Mouse (Mus musculus) hindbrain, embryonic 11.5 days (tissue): Measurements from ENCODE around the gene Kat2a. TPM values are rescaled to one million over a fixed set of nuclear protein-coding genes. Genes with fewer than 3 reads are reported as not detected.
A peak's percentile ranks its signal among the peaks of the same experiment; 100 is the strongest.

Experiments
- ATAC-seq: fragments of 200-750 bp; cut with Nextera tagmentation; 2 replicates; pipeline ENCODE4 v1.8.0; 2017; ENCODE audit warnings: mild to moderate bottlenecking, moderate TSS enrichment, moderate library complexity; ENCODE audit not compliant: low FRiP score
- DNase-seq: peaks from one replicate; pipeline ENCODE4 v3.0.0-alpha.2; 2015; ENCODE audit warnings: low spot score
- H3K27ac ChIP-seq: fragments of 300-500 bp; sonication (generic); 2 replicates; pipeline ENCODE4 v1.5.1; 2014; ENCODE audit warnings: mild to moderate bottlenecking, low read depth, low read length
- H3K27me3 ChIP-seq: fragments of 300-500 bp; sonication (generic); 2 replicates; pipeline ENCODE4 v1.6.1; 2014; ENCODE audit warnings: mild to moderate bottlenecking, low read length, moderate library complexity, mixed read lengths; ENCODE audit not compliant: control insufficient read depth, insufficient read depth
- H3K36me3 ChIP-seq: fragments of 300-500 bp; sonication (generic); 2 replicates; pipeline ENCODE4 v1.6.1; 2014; ENCODE audit warnings: mild to moderate bottlenecking, low read length, moderate library complexity, mixed read lengths; ENCODE audit not compliant: control insufficient read depth, insufficient read depth
- H3K4me1 ChIP-seq: fragments of 300-500 bp; sonication (generic); replicated peaks from 2 replicates; pipeline ENCODE4 v1.6.1; 2014; ENCODE audit warnings: low read length, mixed read lengths; ENCODE audit not compliant: control insufficient read depth, insufficient read depth
- H3K4me2 ChIP-seq: fragments of 300-500 bp; sonication (generic); replicated peaks from 2 replicates; pipeline ENCODE4 v1.6.1; 2014; ENCODE audit warnings: mild to moderate bottlenecking, low read depth, low read length
- H3K4me3 ChIP-seq: fragments of 300-500 bp; sonication (generic); 2 replicates; pipeline ENCODE4 v1.5.1; 2014; ENCODE audit warnings: low read depth, low read length
- H3K9ac ChIP-seq: fragments of 300-500 bp; sonication (generic); 2 replicates; pipeline ENCODE4 v1.6.1; 2014; ENCODE audit warnings: low read depth, low read length
- H3K9me3 ChIP-seq: fragments of 300-500 bp; sonication (generic); 2 replicates; pipeline ENCODE4 v1.6.1; 2016; ENCODE audit warnings: low read length; ENCODE audit not compliant: control insufficient read depth
- WGBS: fragments of 180-500 bp; shearing (Covaris S2); extraction: QIAGEN DNeasy Blood & Tissue Kit; methylation state at CpG from one replicate; pipeline ENCODE4 v1.1.7; 2014; 5-methylcytosine and 5-hydroxymethylcytosine counted together
- polyA plus RNA-seq: library from polyadenylated mRNA; unstranded; fragments of >200 nt; fragmentation: Nextera tagmentation; extraction: Ambion mirVana; gene quantifications from 2 replicates; pipeline ENCODE4 v1.2.1, GENCODE M21; 2014

Kat2a gene
- polyA plus RNA-seq, 1 experiment from 2014 or later: 47.2 TPM

GRCm38 (mm10) chr11:100738749-100739148 lies 26.5 kb upstream of the Kat2a start:
- peak; percentile 5 for DNase-seq
- Histone ChIP-seq H3K27me3 (no peaks in the 10 kb centered on the region), H3K4me1 (peaks cover 3% of the 10 kb centered on the region; the same call in 1 of the 2 replicates), H3K9me3 (no peaks in the 10 kb centered on the region), H3K9ac (peak overlapping the region; percentile 40), H3K36me3 (no peaks in the 10 kb centered on the region), H3K4me2 (peak overlapping the region; percentile 79), H3K27ac (no peak overlapping the region), H3K4me3 (peak overlapping the region; percentile 97)
- ATAC-seq: no peak
- WGBS: 19% methylated on average over 5 of the region's 5 CpGs

- H3K27ac ChIP-seq: 0 out of 2 replicates have a peak within 1 kb of the TSS, but pooled peaks have one; percentile 17
- H3K4me3 ChIP-seq: peak within 1 kb of the TSS; percentile 97
- peak within 1 kb of the TSS; percentile 97 for H3K9ac ChIP-seq
- peaks cover 3% of the 10 kb centered on the region; the same call in 1 of the 2 replicates for H3K4me1 ChIP-seq
- 0 out of 2 replicates have a peak, but pooled peaks cover under 1% of the 10 kb centered on the region for H3K36me3 ChIP-seq
- H3K4me2 ChIP-seq: peak within 1 kb of the TSS; percentile 79
- peak; percentile 98 for ATAC-seq
- H3K9me3 ChIP-seq: no peaks in the 10 kb centered on the region
- peak; percentile 98 for DNase-seq
- no peaks in the 10 kb centered on the region for H3K27me3 ChIP-seq
- WGBS: under 1% methylated on average over 38 of the region's 39 CpGs
These were observed 25.9 kb upstream of the Kat2a start, which contains the start of gene Rab5c for GRCm38 (mm10) chr11:100738066-100738604. TSS of gene Rab5c (minus strand) at chr11:100738215.

- DNase-seq (no peak), ATAC-seq (no peak)
- peak overlapping the region; percentile 97 for H3K9ac ChIP-seq
- H3K27ac ChIP-seq: no peak overlapping the region
- 0 out of 2 replicates have a peak, but pooled peaks cover 2% of the 10 kb centered on the region for H3K36me3 ChIP-seq
- no peaks in the 10 kb centered on the region for H3K27me3 ChIP-seq
- H3K4me2 ChIP-seq: peak overlapping the region; percentile 79
- no peaks in the 10 kb centered on the region for H3K9me3 ChIP-seq
- WGBS: 4% methylated on average over 13 of the region's 13 CpGs
- H3K4me1 ChIP-seq: peaks cover 3% of the 10 kb centered on the region; the same call in 1 of the 2 replicates
- peak overlapping the region; percentile 97 for H3K4me3 ChIP-seq
These were observed 25.0 kb upstream of the Kat2a start for GRCm38 (mm10) chr11:100737105-100737733.

GRCm38 (mm10) chr11:100736746-100737080 lies 24.4 kb upstream of the Kat2a start:
- no peak overlapping the region for H3K4me3 ChIP-seq
- WGBS: 87% methylated on average over 4 of the region's 4 CpGs
- no peaks in the 10 kb centered on the region for H3K27me3 ChIP-seq
- H3K36me3 ChIP-seq: 0 out of 2 replicates have a peak, but pooled peaks cover 2% of the 10 kb centered on the region
- no peaks in the 10 kb centered on the region for H3K9me3 ChIP-seq
- DNase-seq: no peak
- H3K9ac ChIP-seq: no peak overlapping the region
- no peak for ATAC-seq
- peaks cover 3% of the 10 kb centered on the region; the same call in 1 of the 2 replicates for H3K4me1 ChIP-seq
- no peak overlapping the region; the same call in 1 of the 2 replicates for H3K4me2 ChIP-seq
- H3K27ac ChIP-seq: no peak overlapping the region

- Histone ChIP-seq H3K27ac (no peak overlapping the region), H3K9ac (no peak overlapping the region), H3K4me3 (no peak overlapping the region), H3K36me3 (0 out of 2 replicates have a peak, but pooled peaks cover 2% of the 10 kb centered on the region), H3K4me2 (0 out of 2 replicates have a peak overlapping the region, but pooled peaks have one; percentile 5), H3K9me3 (no peaks in the 10 kb centered on the region), H3K4me1 (peaks cover 3% of the 10 kb centered on the region; the same call in 1 of the 2 replicates), H3K27me3 (no peaks in the 10 kb centered on the region)
- DNase-seq (no peak), ATAC-seq (no peak)
- WGBS: 84% methylated on average over 14 of the region's 14 CpGs
These were observed 23.9 kb upstream of the Kat2a start for GRCm38 (mm10) chr11:100735954-100736745.

GRCm38 (mm10) chr11:100735134-100735865 lies 23.0 kb upstream of the Kat2a start:
- no peak for ATAC-seq
- Histone ChIP-seq H3K4me3 (no peak overlapping the region), H3K27ac (no peak overlapping the region), H3K27me3 (no peaks in the 10 kb centered on the region), H3K36me3 (0 out of 2 replicates have a peak, but pooled peaks cover 2% of the 10 kb centered on the region), H3K9me3 (no peaks in the 10 kb centered on the region), H3K4me1 (peaks cover 3% of the 10 kb centered on the region; the same call in 1 of the 2 replicates), H3K4me2 (no peak overlapping the region), H3K9ac (no peak overlapping the region)
- no peak for DNase-seq
- 94% methylated on average over 9 of the region's 9 CpGs for WGBS

- Histone ChIP-seq H3K4me3 (no peak overlapping the region), H3K27me3 (no peaks in the 10 kb centered on the region), H3K4me2 (no peak overlapping the region), H3K9ac (no peak overlapping the region), H3K4me1 (no peaks in the 10 kb centered on the region), H3K36me3 (0 out of 2 replicates have a peak, but pooled peaks cover 2% of the 10 kb centered on the region), H3K9me3 (no peaks in the 10 kb centered on the region), H3K27ac (no peak overlapping the region)
- ATAC-seq: no peak
- 90% methylated on average over 6 of the region's 6 CpGs for WGBS
- no peak for DNase-seq
These were observed 18.4 kb upstream of the Kat2a start for GRCm38 (mm10) chr11:100730477-100731205.
